ENCODE assay signal across 17 mouse cellular contexts in genomic region chr9:69364117-69364516, GRCm38 (mm10). TPM values are rescaled to one million over a fixed set of nuclear protein-coding genes. Genes with fewer than 3 reads are reported as not detected.
DNase-seq lines count a peak whose midpoint lies in the region; ATAC-seq lines count a peak whose summit lies in the region.
"Had no signal": no experiment of that assay in that cellular context is flagged by ENCODE, and none has a peak within 500 bp of the region (broad histone marks: within the 10 kb centered on the region; RNA-seq: fewer than 3 reads in every experiment).

No protein-coding gene starts in this region.

- no peak overlapping the region for H3K4me3 ChIP-seq in forebrain, embryonic 11.5 days (ENCODE audit: low read depth, low read length)
- H3K4me3 ChIP-seq: erythroblast, embryonic 14.5 days; heart, adult 2 months; limb, embryonic 12.5 days; megakaryocyte, embryonic 14.5 days; stomach, embryonic 15.5 days had no signal

- no peak overlapping the region for H3K27ac ChIP-seq in forebrain, embryonic 11.5 days (ENCODE audit: low read depth, low read length)
- H3K27ac ChIP-seq: heart, adult 2 months; limb, embryonic 12.5 days; stomach, embryonic 15.5 days had no signal

- no peaks in the 10 kb centered on the region for H3K27me3 ChIP-seq in forebrain, embryonic 11.5 days (ENCODE audit: control insufficient read depth, insufficient read depth, low read length)
- H3K27me3 ChIP-seq: Patski; stomach, embryonic 15.5 days had no signal

- H3K9ac ChIP-seq in forebrain, embryonic 11.5 days (ENCODE audit: low read length) = no peak overlapping the region
- H3K9ac ChIP-seq: limb, embryonic 12.5 days; stomach, embryonic 15.5 days had no signal

- intact Hi-C loops in left cerebral cortex, postnatal 4 days (cut with DNase I) = no loop called here
- intact Hi-C loops in left cerebral cortex, postnatal 36 days (cut with DNase I) = no loop called here

- peak; percentile 15 for DNase-seq in left cerebral cortex, postnatal 4 days
- DNase-seq in left cerebral cortex, postnatal 36 days (ENCODE audit: low spot score in 2 of 2) = no peak
- DNase-seq in thymus, postnatal 4 days = peak; percentile 27
- no peak for DNase-seq in thymus, postnatal 25 days
- no peak for DNase-seq in forebrain, embryonic 11.5 days (ENCODE audit: low spot score)
- DNase-seq in lung, postnatal 25 days (ENCODE audit: low spot score) = no peak
- DNase-seq in layer of hippocampus, adult 18-20 months (ENCODE audit: low spot score in 2 of 2) = no peak
- DNase-seq: cerebellum, adult 11-12 months; heart, adult 2 months; kidney, adult 11 months; kidney, postnatal 25 days had no signal

- no peaks in the 10 kb centered on the region for H3K36me3 ChIP-seq in forebrain, embryonic 11.5 days (ENCODE audit: control insufficient read depth, insufficient read depth, low read length)
- H3K36me3 ChIP-seq: stomach, embryonic 15.5 days had no signal

- ATAC-seq in forebrain, embryonic 11.5 days (replicated peaks; ENCODE audit: low FRiP score) = no peak
- ATAC-seq: CD4-positive, CD25-positive, alpha-beta regulatory T cell, adult 4 months; Patski had no signal

- no peaks in the 10 kb centered on the region for H3K4me1 ChIP-seq in forebrain, embryonic 11.5 days (replicated peaks; ENCODE audit: control insufficient read depth, insufficient read depth, low read length)
- H3K4me1 ChIP-seq: limb, embryonic 12.5 days; megakaryocyte, embryonic 14.5 days; stomach, embryonic 15.5 days had no signal

- H3K4me2 ChIP-seq in forebrain, embryonic 11.5 days (ENCODE audit: low read depth, low read length, severe bottlenecking) = peak overlapping the region; percentile 26; the same call in 1 of the 2 replicates
- H3K4me2 ChIP-seq: limb, embryonic 12.5 days; stomach, embryonic 15.5 days had no signal

- H3K9me3 ChIP-seq in forebrain, embryonic 11.5 days (ENCODE audit: control insufficient read depth, low read length) = no peaks in the 10 kb centered on the region
- H3K9me3 ChIP-seq: limb, embryonic 12.5 days; megakaryocyte, embryonic 14.5 days; stomach, embryonic 15.5 days had no signal

- WGBS in forebrain, embryonic 11.5 days = 43% methylated on average over 16 of the region's 16 CpGs

RNA-seq across cellular contexts. Expression of gene Ice2, which starts 33.6 kb away (rescaled TPM):
- 10 to 100 TPM; 11.7 to 14.2 TPM for total RNA-seq in left cerebral cortex, postnatal 4 days (2021)
- total RNA-seq in left cerebral cortex, postnatal 36 days (2021) = 10 to 100 TPM in 1 of 2 experiments, 1 to 10 TPM in 1; 8.7 to 12.0 TPM
- polyA plus RNA-seq in forebrain, embryonic 11.5 days (2014; fragmentation: Nextera tagmentation; extraction: Ambion mirVana) = 21.3 and 22.6 TPM in 2 replicates
- total RNA-seq in layer of hippocampus, adult 18-20 months (2021) = 10 to 100 TPM; 10.8 to 11.4 TPM

Comparison
In these comparisons a context has a peak if more than half of its experiments do, and no peak if none do; other contexts are left out.
1. DNase-seq: peak in left cerebral cortex, postnatal 4 days (single experiment) and thymus, postnatal 4 days (single experiment); none in left cerebral cortex, postnatal 36 days (0 of 2), thymus, postnatal 25 days (single experiment), forebrain, embryonic 11.5 days (single experiment), lung, postnatal 25 days (single experiment) and layer of hippocampus, adult 18-20 months (0 of 2).